Mouse (Mus musculus): ENCODE measurements at regions not wholly inside any gene's neighbourhood (a gene's known extent, or its start where the extent isn't known, plus 50 kb on each side); places are given as distances from the start of the nearest gene placed in this dataset.

DNA sequence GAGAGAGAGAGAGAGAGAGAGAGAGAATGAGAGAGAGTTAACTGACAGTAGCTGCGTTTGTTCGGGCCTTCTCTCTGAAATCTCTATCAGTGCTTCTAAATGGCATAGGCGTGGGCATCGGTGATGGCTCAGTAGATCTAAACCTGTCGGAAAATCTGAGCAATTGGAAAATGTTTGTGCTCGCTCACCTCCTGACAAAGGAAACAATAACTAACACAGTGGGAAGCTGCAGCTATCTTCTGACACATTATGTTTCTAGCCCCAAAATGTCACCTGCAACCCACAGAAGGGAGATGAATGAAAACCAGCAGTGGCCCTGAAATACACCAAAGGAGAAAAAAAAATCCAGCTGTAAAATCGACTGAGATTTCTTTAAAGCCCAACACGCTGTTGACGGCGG lies 576.7 kb downstream of the Ttll7 start:
- TF ChIP-seq CTCF (IDR thresholded peaks at IDR 0.05; ENCODE audit: low read depth) (no peak), EP300 (IDR thresholded peaks at IDR 0.05; ENCODE audit: low read depth) (no peak)
